Mouse (Mus musculus) lung, postnatal 0 days (tissue): ENCODE measurements around the gene Zfyve26.

Experiments used
- CTCF ChIP-seq: IDR thresholded peaks from 2 replicates; pipeline ENCODE4 v1.5.1; 2016; ENCODE audit warnings: antibody characterized with exemption, mild to moderate bottlenecking
- EP300 ChIP-seq: IDR thresholded peaks from 2 replicates; pipeline ENCODE4 v1.6.1; 2016; ENCODE audit warnings: antibody characterized with exemption, mild to moderate bottlenecking, control low read depth

DNA sequence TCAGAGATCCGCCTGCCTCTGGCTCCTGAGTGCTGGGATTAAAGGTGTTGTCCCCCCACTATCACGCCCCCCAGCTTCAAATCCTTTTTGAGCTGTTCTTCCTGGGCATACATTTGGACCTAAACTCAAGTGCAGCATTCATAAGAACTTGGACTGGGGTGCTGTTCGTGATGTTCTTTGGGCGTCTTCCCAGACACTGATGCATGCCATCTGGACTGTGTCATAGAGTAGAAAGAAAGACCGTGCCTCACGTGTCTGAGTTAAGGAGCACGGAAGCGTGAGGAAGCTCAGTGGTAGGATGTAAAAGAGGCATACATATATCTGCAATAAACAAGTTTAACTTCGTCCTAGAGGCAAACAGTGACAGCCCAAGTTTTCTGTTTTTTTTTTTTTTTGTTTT is 5.7 kb upstream of the Zfyve26 start:
- TF ChIP-seq CTCF (no peak), EP300 (no peak)
